Mouse (Mus musculus): ENCODE data around the gene Plscr2.
"Not testable (repeated sequence)": the region's sequence is repeated elsewhere in the genome, so short reads cannot be mapped to it uniquely, and the experiment has no call there.

Gene Plscr2

GRCm38 (mm10) chr9:92273956-92274762 is 1.2 kb upstream of the Plscr2 start:
- DNase-seq, result no peak

DNA sequence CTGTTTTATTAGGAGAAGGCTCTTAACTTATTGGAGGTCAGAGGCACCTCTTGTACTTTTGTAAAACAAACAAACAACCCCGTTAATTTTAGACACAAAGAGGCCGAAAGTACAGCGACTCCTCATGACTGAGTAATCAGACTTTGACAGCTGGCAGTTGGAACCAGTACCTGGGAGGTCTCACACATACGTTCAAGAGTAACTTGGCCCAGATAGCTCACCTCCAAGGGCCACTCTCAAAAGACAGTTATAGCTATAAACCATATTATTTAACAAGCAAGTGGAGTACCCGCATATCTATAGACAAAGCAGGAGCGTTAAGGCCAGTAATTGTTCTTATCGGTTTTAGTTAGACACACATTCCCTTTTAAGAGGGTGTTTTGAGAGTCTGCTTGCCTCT is 958 bp downstream of the Plscr2 start:
- DNase-seq, result no peak

DNA sequence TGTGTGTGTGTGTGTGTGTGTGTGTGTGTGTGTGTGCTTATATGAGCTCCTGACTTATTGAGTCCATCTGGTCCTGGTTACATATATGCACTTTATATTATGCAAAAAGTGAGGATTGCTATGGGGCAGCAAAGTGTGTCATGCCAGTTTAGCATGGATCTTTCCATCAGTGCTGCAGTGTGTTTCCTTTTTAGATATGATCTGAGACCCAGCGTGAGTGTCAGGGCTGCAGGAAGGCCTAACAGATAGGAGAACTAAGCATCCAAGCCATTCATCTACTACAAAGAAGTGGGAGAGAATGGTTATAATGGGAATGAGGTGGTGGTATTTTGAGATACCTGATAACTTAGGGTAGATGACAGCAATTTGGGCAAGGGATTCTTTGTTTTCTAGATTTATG is 4.6 kb downstream of the Plscr2 start:
- no peak for DNase-seq

GRCm38 (mm10) chr9:92282563-92283171 is 7.3 kb downstream of the Plscr2 start:
- no peak for DNase-seq

- DNase-seq, result no peak
Measured at GRCm38 (mm10) chr9:92289675-92290074, 14.3 kb downstream of the Plscr2 start.

DNA sequence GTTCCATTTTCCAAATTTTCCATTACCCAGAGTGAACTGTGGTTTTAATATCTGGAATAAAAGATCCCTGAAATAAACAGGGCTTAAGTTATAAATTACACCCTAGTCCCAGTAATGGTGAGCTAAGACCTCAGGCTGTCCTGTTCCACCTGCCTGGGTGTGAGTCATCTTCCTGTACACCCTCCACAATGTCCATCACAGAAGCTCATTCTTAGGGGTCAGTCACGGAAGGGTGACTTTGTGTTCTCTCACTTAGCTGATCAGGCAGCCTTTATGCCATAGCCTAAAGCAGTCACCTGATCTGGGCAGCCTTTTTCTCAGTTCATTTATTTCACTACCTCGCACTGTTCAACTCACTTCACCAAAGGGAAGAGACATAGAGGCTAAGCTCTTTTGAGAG is 16.8 kb downstream of the Plscr2 start:
- DNase-seq, result no peak

- DNase-seq, result no peak
Measured at GRCm38 (mm10) chr9:92292922-92293321, 17.5 kb downstream of the Plscr2 start.

DNA sequence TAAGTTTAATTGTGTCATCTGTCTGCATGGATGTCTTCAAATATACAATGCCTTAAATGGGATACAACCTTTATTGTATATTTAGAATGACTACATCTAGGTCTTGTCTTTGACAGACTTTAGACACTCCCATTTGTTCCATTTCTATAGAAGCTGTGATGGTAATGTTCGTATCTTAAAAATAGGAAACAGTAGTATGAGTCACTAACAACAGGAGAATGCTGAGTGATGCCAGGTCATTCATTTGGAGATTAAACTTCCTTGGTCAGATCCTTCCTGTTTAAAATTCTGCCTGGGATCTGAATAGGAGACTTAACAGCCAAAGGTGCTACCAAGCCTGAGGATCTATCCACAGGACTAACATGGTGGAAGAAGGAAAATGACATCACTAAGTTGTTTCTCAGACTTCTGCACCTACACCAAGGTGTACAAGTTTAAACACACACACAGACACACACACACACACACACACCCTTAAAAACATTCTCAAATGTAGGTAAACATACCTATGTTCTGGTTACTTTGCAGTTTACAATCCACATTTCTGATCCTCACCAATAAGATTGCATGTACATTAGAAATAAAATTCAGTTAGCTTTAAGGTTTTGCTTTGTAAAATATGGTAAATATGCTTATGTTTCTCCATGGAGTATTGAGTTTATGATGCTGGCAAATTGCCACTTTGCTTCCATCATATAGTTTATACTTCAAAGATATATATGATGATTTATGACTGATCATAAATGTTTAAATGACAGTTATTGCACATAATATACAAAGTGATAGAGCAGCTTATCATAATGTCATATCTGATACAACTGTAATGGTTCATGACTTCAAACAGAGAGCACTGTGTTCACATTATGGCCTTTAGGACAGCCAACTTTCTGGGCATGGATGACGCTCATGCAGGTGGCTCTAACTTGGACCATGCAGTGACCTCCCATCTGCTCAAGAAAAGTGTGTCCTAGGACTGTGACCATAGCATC is 18.5 kb downstream of the Plscr2 start:
- DNase-seq, result no peak

- no peak for DNase-seq
Measured at GRCm38 (mm10) chr9:92298288-92298687, 22.9 kb downstream of the Plscr2 start.

- no peak for DNase-seq
Measured at GRCm38 (mm10) chr9:92301213-92301612, 25.8 kb downstream of the Plscr2 start.

DNA sequence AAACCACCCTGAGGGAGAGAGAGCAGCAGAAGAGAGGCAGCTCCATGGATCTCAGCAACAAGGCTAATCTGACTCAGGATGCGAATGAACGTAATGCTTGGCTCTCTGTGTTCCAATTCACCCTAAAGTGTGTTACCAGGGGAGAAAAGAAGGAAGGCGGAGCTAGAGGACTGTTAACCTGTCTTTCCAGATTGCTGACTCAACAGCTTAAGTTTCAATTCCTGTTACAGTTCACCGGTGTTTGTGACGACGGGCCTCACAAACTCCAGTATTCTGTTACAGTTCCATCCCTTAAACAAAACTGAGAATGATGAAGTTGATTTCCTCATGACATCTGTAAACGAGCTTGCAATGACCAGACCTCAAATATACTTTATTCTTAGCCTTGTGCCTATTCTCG is 29.7 kb downstream of the Plscr2 start:
- DNase-seq, result no peak

GRCm38 (mm10) chr9:92305620-92306220 is 30.3 kb downstream of the Plscr2 start:
- no peak for DNase-seq

- DNase-seq, result no peak
Measured at GRCm38 (mm10) chr9:92309077-92309476, 33.7 kb downstream of the Plscr2 start, which contains the start of gene 1700057G04Rik. TSS of gene 1700057G04Rik (plus strand) at chr9:92309377.

DNA sequence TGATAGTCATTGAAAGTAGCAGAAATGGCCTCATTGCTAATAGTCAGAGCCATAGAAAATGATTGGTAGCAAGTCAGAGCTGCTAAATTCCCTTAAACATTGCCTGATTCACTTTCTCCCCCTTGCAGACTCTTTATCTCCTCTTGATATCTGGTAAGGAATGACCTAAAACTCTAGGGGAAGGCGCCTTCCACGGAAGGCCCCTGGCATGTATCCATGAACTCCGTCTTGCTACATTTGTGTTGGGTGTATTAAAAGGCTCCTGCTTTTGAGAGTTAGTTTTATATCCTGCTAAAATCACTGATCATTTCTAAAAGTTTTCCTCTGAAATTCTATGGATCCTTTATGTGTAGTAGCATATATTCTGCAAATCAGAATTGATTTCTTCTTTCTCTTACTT is 41.4 kb downstream of the Plscr2 start:
- no peak for DNase-seq

- not testable (repeated sequence) for DNase-seq
Measured at GRCm38 (mm10) chr9:92325936-92326335, 50.5 kb downstream of the Plscr2 start.

- DNase-seq, result no peak
Measured at GRCm38 (mm10) chr9:92326813-92327212, 51.4 kb downstream of the Plscr2 start.

GRCm38 (mm10) chr9:92331383-92331782 is 56.0 kb downstream of the Plscr2 start:
- no peak for DNase-seq

DNA sequence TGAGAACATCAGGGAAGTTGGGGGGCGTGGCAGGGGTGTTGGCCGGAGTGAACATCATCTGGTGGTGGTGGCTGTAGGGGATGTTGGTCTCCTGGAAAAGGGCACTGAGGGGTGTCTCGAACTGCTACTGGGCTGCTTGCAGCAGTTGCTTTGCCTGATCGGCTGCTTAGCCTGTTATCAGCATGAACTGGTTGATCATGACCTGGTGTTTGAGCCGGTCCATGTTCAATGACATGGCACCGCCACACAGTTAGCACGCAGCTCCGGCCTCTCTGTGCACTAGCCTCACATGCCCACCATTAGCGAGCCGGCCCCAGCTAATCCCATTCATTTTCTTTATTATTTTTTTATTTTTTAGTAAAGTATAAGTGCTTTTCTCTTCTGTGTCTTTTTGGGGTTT is 59.4 kb downstream of the Plscr2 start:
- DNase-seq, result no peak

- DNase-seq, result no peak
Measured at GRCm38 (mm10) chr9:92335277-92335818, 59.9 kb downstream of the Plscr2 start.

DNA sequence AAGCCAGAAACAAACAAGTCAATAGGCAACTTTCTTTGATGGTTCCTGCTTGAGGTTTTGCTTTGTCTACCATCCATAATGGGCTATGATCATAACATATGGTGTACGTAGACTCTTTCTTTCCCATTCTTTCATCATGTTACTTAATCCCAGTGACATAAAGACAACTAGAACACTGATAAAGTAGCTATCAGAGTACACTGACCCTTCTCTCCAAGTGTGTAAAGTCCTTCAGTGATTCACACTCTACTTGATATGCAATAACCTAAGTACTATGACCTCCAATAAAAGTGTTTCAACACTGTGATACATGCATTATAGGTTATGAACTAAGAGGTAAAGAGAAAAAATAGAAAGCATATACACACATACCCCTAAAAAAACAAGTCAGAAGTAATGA is 61.7 kb downstream of the Plscr2 start:
- DNase-seq, result no peak

- DNase-seq, result no peak
Measured at GRCm38 (mm10) chr9:92337661-92338060, 62.3 kb downstream of the Plscr2 start.

GRCm38 (mm10) chr9:92338954-92339353 is 63.6 kb downstream of the Plscr2 start:
- no peak for DNase-seq
